Mouse (Mus musculus) CD4-positive, CD25-positive, alpha-beta regulatory T cell, adult 4 months (primary cell): ENCODE data around the gene Vps11. TPM values are rescaled to one million over a fixed set of nuclear protein-coding genes. Genes with fewer than 3 reads are reported as not detected.
A peak's percentile ranks its signal among the peaks of the same experiment; 100 is the strongest.
"Not testable (repeated sequence)": the region's sequence is repeated elsewhere in the genome, so short reads cannot be mapped to it uniquely, and the experiment has no call there.

Source experiments
- ATAC-seq: one replicate; pipeline ENCODE4 v1.8.0; 2017
- polyA plus RNA-seq, 2 experiments: library from polyadenylated mRNA; unstranded; fragments of 100-300 nt; shearing (Covaris generic); gene quantifications; one replicate each; pipeline ENCODE4 v1.2.1; 2017

Gene Vps11
- polyA plus RNA-seq, 2 experiments from 2014 or later, result 55.6 to 86.7 TPM

GRCm38 (mm10) chr9:44313476-44314256, 47.8 kb downstream of the Vps11 start:
- no peak for ATAC-seq

- ATAC-seq, result no peak
These were observed 50.0 kb downstream of the Vps11 start for GRCm38 (mm10) chr9:44311136-44312134.

DNA sequence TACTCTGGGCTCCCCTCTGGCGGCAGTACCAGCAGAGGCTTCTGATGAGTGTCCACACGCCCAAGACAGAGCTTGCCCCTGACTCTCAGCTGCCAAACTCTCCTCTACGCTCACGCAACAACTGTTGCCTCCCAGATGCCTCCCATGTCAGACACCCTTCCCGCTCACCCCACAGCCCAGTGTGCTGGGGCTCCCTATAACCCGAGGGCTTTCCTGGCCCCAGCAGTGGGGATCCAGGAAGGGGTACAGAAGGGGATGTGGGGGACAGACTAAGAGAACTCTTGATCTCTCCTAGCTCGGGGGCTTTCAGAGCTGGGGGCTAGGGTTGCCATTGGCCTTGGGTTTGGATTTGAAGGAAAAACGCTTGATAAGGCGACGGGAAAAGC, 50.7 kb downstream of the Vps11 start:
- ATAC-seq, result no peak

GRCm38 (mm10) chr9:44309756-44310155, 51.7 kb downstream of the Vps11 start:
- no peak for ATAC-seq

GRCm38 (mm10) chr9:44307248-44307647, 54.2 kb downstream of the Vps11 start:
- ATAC-seq, result no peak

DNA sequence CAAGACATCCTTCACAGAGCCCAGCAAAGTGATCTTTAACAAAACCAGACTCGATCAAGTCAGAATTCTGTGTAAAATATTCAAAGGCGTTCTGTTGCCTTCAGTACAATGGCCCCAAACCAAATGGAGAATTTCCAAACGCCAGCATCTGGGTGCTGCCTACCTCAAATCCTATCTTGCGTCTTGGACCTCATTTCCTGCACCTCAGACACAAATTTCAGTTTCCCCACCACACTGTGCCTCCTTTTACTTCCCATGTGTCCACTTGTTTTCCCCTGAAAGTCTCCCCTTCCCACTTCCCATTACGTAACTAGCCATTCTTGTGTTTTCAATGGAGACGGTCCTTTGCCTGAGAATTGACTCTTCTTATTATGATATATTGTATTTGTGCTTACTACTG, 54.9 kb downstream of the Vps11 start:
- no peak for ATAC-seq

DNA sequence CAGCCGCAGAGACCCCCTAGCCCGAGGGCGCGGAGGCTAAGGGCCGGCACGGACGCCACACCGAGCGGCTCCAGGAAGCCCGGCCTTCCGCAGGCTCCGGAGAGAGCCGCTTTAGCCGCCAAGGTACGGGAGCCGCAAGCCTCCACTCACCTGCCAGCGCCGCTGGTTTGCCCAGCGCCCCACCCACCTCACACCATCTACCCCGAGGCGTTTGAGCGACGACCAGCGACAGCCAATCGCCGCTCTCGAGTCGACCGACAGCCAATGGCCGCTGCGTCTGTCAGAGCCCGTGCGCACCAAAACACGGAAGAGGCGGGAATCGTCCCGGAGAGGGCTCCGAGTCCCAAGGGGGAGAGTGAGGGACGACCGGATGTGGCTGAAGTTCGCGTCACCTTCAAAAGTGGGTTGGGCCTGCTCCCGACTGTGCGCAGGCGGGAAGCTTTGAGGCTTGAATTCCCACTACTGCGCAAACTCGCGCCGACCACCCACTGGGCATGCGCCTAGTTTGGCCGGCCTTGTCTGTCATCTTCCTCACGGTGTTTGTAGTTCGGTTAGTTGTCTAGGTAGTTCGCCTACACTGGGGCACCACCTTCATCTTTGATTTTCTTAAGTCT, 55.9 kb downstream of the Vps11 start, which contains the start of gene Hinfp:
Gene Hinfp (minus strand): TSS at position 206 of the 614 bp plus-strand sequence.
- ATAC-seq, result peak; percentile 98

DNA sequence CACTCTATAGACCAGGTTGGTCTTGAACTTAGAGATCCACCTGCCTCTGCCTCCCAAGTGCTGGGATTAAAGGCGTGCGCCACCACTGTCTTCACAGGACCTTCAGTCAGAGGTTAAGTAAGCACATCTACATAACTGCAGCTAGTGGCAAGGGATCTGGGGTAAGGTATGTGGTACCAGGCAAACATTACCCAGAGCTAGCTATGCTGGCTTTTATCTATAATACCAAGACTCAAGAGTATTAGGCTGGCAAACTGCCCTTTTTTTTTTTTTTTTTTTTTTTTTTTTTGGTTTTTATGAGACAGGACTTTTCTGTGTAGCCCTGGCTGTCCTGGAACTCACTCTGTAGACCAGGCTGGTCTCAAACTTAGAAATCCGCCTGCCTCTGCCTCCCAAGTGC, 61.5 kb downstream of the Vps11 start:
- not testable (repeated sequence) for ATAC-seq

Other genes with a start within 250 kb of the Vps11 start
- not detected for gene Gm49380, start 248.2 kb downstream of the Vps11 start, polyA plus RNA-seq
- 1 to 10 TPM; 4.9 to 5.0 TPM for gene Rnf26, start 248.2 kb downstream of the Vps11 start, polyA plus RNA-seq
- gene Mcam, start 227.2 kb downstream of the Vps11 start, polyA plus RNA-seq, result under 1 TPM in 1 of 2 experiments, not detected in 1; 0.34 TPM
- gene Cbl, start 127.6 kb downstream of the Vps11 start, polyA plus RNA-seq, result 10 to 100 TPM; 22.7 to 23.0 TPM
- not detected for gene Ccdc153, start 121.0 kb downstream of the Vps11 start, polyA plus RNA-seq
- not detected for gene Pdzd3, start 110.2 kb downstream of the Vps11 start, polyA plus RNA-seq
- 1 to 10 TPM; 3.7 to 7.3 TPM for gene Nlrx1, start 93.1 kb downstream of the Vps11 start, polyA plus RNA-seq
- gene Abcg4, start 73.1 kb downstream of the Vps11 start, polyA plus RNA-seq, result not detected
- gene Hinfp, start 56.0 kb downstream of the Vps11 start, polyA plus RNA-seq, result 10 to 100 TPM; 20.0 to 23.4 TPM
- gene C2cd2l, start 41.4 kb downstream of the Vps11 start, polyA plus RNA-seq, result 1 to 10 TPM; 3.2 to 3.6 TPM
- 10 to 100 TPM; 15.7 to 16.0 TPM for gene Dpagt1, start 35.7 kb downstream of the Vps11 start, polyA plus RNA-seq
- gene H2afx, start 27.0 kb downstream of the Vps11 start, polyA plus RNA-seq, result 10 to 100 TPM; 11.3 to 14.7 TPM
- gene Hmbs, start 17.4 kb downstream of the Vps11 start, polyA plus RNA-seq, result 10 to 100 TPM; 23.7 to 24.0 TPM
- gene Hyou1, start 17.8 kb upstream of the Vps11 start, polyA plus RNA-seq, result 10 to 100 TPM; 13.6 to 18.3 TPM
- 10 to 100 TPM; 16.1 to 19.7 TPM for gene Slc37a4, start 35.2 kb upstream of the Vps11 start, polyA plus RNA-seq
- 1,000 to 10,000 TPM; 2,962 to 3,624 TPM for gene Rps25, start 45.5 kb upstream of the Vps11 start, polyA plus RNA-seq
- gene Trappc4, start 45.9 kb upstream of the Vps11 start, polyA plus RNA-seq, result 100 to 1,000 TPM; 143 to 153 TPM
- gene Ccdc84, start 56.9 kb upstream of the Vps11 start, polyA plus RNA-seq, result 10 to 100 TPM; 24.7 to 27.2 TPM
- under 1 TPM in 1 of 2 experiments, not detected in 1; 0.43 TPM for gene Foxr1, start 79.5 kb upstream of the Vps11 start, polyA plus RNA-seq
- not detected for gene Upk2, start 93.3 kb upstream of the Vps11 start, polyA plus RNA-seq
- gene Bcl9l, start 121.2 kb upstream of the Vps11 start, polyA plus RNA-seq, result 10 to 100 TPM; 13.3 to 17.6 TPM
- gene Cxcr5, start 200.2 kb upstream of the Vps11 start, polyA plus RNA-seq, result 100 to 1,000 TPM in 1 of 2 experiments, 10 to 100 TPM in 1; 93.9 to 121 TPM
- gene Ddx6, start 243.2 kb upstream of the Vps11 start, polyA plus RNA-seq, result 10 to 100 TPM; 68.5 to 94.4 TPM